Mouse (Mus musculus) heart, adult 2 months (tissue): ENCODE results near the gene Tigd3.

ENCODE experiments used
- CTCF ChIP-seq: fragments of 200-600 bp; IDR thresholded peaks from 2 replicates; pipeline ENCODE4 v1.8.1; 2022; ENCODE audit warnings: antibody characterized with exemption, mild to moderate bottlenecking, moderate library complexity
- EP300 ChIP-seq: fragments of 200-500 bp; IDR thresholded peaks from 2 replicates; pipeline ENCODE4 v1.6.1; 2011; ENCODE audit warnings: low read depth, low read length, control low read depth; ENCODE audit not compliant: insufficient read depth
- POLR2A ChIP-seq: fragments of 200-500 bp; IDR thresholded peaks from 2 replicates; pipeline ENCODE4 v1.6.1; 2011; ENCODE audit warnings: mild to moderate bottlenecking, low read depth, low read length, control low read depth; ENCODE audit not compliant: insufficient read depth

- TF ChIP-seq CTCF (no peak), POLR2A (no peak), EP300 (no peak)
Observed at GRCm38 (mm10) chr19:5868096-5868495, 25.9 kb downstream of the Tigd3 start.
